Mouse (Mus musculus): ENCODE data around the gene Arhgap20.

GRCm38 (mm10) chr9:51738349-51738748 is 26.8 kb upstream of the Arhgap20 start:
- TF ChIP-seq CTCF (IDR thresholded peaks at IDR 0.05; ENCODE audit: insufficient read depth, low read length): no peak
- TF ChIP-seq POLR2A (IDR thresholded peaks at IDR 0.05; ENCODE audit: borderline replicate concordance, extremely low read depth, low read depth, low read length): no peak

All from lung, adult 2 months (tissue).